Mouse (Mus musculus) heart, embryonic 11.5 days (tissue): ENCODE data around the gene Ccdc85c. TPM values are rescaled to one million over a fixed set of nuclear protein-coding genes. Genes with fewer than 3 reads are reported as not detected.

Source experiments
- ATAC-seq: fragments of 200-750 bp; cut with Nextera tagmentation; replicated peaks from 2 replicates; pipeline ENCODE4 v1.8.0; 2017; ENCODE audit warnings: moderate library complexity; ENCODE audit not compliant: insufficient number of reproducible peaks, low FRiP score, low TSS enrichment
- H3K27ac ChIP-seq: fragments of 300-500 bp; sonication (generic); 2 replicates; pipeline ENCODE4 v1.5.1; 2014; ENCODE audit warnings: mild to moderate bottlenecking, low read depth, low read length
- H3K27me3 ChIP-seq: fragments of 300-500 bp; sonication (generic); 2 replicates; pipeline ENCODE4 v1.6.1; 2014; ENCODE audit warnings: mild to moderate bottlenecking, low read length, mixed read lengths; ENCODE audit not compliant: control insufficient read depth, insufficient read depth
- H3K36me3 ChIP-seq: fragments of 300-500 bp; sonication (generic); 2 replicates; pipeline ENCODE4 v1.6.1; 2014; ENCODE audit warnings: mild to moderate bottlenecking, low read length, moderate library complexity, mixed read lengths; ENCODE audit not compliant: control insufficient read depth, insufficient read depth
- H3K4me1 ChIP-seq: fragments of 300-500 bp; sonication (generic); 2 replicates; pipeline ENCODE4 v1.6.1; 2014; ENCODE audit warnings: low read length; ENCODE audit not compliant: control insufficient read depth, insufficient read depth
- H3K4me2 ChIP-seq: fragments of 300-500 bp; sonication (generic); 2 replicates; pipeline ENCODE4 v1.6.1; 2014; ENCODE audit warnings: mild to moderate bottlenecking, moderate library complexity
- H3K4me3 ChIP-seq: fragments of 300-500 bp; sonication (generic); 2 replicates; pipeline ENCODE4 v1.5.1; 2014; ENCODE audit warnings: low read depth, low read length
- H3K9ac ChIP-seq: fragments of 300-500 bp; sonication (generic); 2 replicates; pipeline ENCODE4 v1.6.1; 2014; ENCODE audit warnings: mild to moderate bottlenecking, low read depth, low read length, moderate library complexity
- H3K9me3 ChIP-seq: fragments of 300-500 bp; sonication (generic); replicated peaks from 2 replicates; pipeline ENCODE4 v1.6.1; 2016; ENCODE audit warnings: low read length; ENCODE audit not compliant: control insufficient read depth
- WGBS: fragments of 180-500 bp; shearing (Covaris S2); extraction: QIAGEN DNeasy Blood & Tissue Kit; methylation state at CpG from one replicate; pipeline ENCODE4 v1.1.7; 2014; ENCODE audit not compliant: insufficient replicate concordance; 5-methylcytosine and 5-hydroxymethylcytosine counted together
- polyA plus RNA-seq: library from polyadenylated mRNA; unstranded; fragments of >200 nt; fragmentation: Nextera tagmentation; extraction: Ambion mirVana; gene quantifications from 2 replicates; pipeline ENCODE4 v1.2.1, GENCODE M21; 2014

Ccdc85c gene
- polyA plus RNA-seq, 1 experiment from 2014 or later = 7.8 TPM

- no peak for ATAC-seq
- Histone ChIP-seq H3K27me3 (peaks cover 27% of the 10 kb centered on the region), H3K4me2 (no peak overlapping the region), H3K27ac (no peak overlapping the region), H3K9me3 (no peaks in the 10 kb centered on the region), H3K36me3 (no peaks in the 10 kb centered on the region), H3K4me3 (no peak overlapping the region), H3K4me1 (peaks cover 3% of the 10 kb centered on the region; the same call in 1 of the 2 replicates), H3K9ac (no peak overlapping the region)
- WGBS = 44% methylated on average over 6 of the region's 6 CpGs
Observed at GRCm38 (mm10) chr12:108312432-108312851, 37.2 kb upstream of the Ccdc85c start.

- Histone ChIP-seq H3K9ac (no peak overlapping the region), H3K9me3 (no peaks in the 10 kb centered on the region), H3K4me2 (no peak overlapping the region), H3K36me3 (no peaks in the 10 kb centered on the region), H3K4me3 (no peak overlapping the region), H3K4me1 (no peaks in the 10 kb centered on the region), H3K27me3 (peaks cover 25% of the 10 kb centered on the region), H3K27ac (no peak overlapping the region)
- 88% methylated on average over 27 of the region's 27 CpGs for WGBS
- no peak for ATAC-seq
Observed at GRCm38 (mm10) chr12:108311741-108312290, 36.6 kb upstream of the Ccdc85c start.

- no peak overlapping the region for H3K4me3 ChIP-seq
- 62% methylated on average over 7 of the region's 7 CpGs for WGBS
- peaks cover 21% of the 10 kb centered on the region for H3K27me3 ChIP-seq
- H3K9ac ChIP-seq = no peak overlapping the region
- no peaks in the 10 kb centered on the region for H3K36me3 ChIP-seq
- no peak overlapping the region for H3K4me2 ChIP-seq
- H3K27ac ChIP-seq = no peak overlapping the region
- no peaks in the 10 kb centered on the region for H3K9me3 ChIP-seq
- peaks cover 6% of the 10 kb centered on the region for H3K4me1 ChIP-seq
- no peak for ATAC-seq
Observed at GRCm38 (mm10) chr12:108310456-108311027, 35.3 kb upstream of the Ccdc85c start.

GRCm38 (mm10) chr12:108310041-108310440 lies 34.8 kb upstream of the Ccdc85c start:
- no peaks in the 10 kb centered on the region for H3K9me3 ChIP-seq
- no peak for ATAC-seq
- no peaks in the 10 kb centered on the region for H3K36me3 ChIP-seq
- H3K4me1 ChIP-seq = peaks cover 6% of the 10 kb centered on the region
- no peak overlapping the region for H3K4me3 ChIP-seq
- H3K27me3 ChIP-seq = peaks cover 22% of the 10 kb centered on the region
- no peak overlapping the region for H3K9ac ChIP-seq
- H3K27ac ChIP-seq = no peak overlapping the region
- 81% methylated on average over 4 of the region's 4 CpGs for WGBS
- no peak overlapping the region for H3K4me2 ChIP-seq

- Histone ChIP-seq H3K27me3 (peaks cover 30% of the 10 kb centered on the region), H3K4me2 (no peak overlapping the region), H3K36me3 (no peaks in the 10 kb centered on the region), H3K9me3 (no peaks in the 10 kb centered on the region), H3K9ac (no peak overlapping the region), H3K4me3 (no peak overlapping the region), H3K4me1 (peaks cover 6% of the 10 kb centered on the region), H3K27ac (no peak overlapping the region)
- no peak for ATAC-seq
- WGBS = 45% methylated on average over 8 of the region's 8 CpGs
Observed at GRCm38 (mm10) chr12:108309116-108309794, 34.0 kb upstream of the Ccdc85c start.

- ATAC-seq = no peak
- 78% methylated on average over 16 of the region's 16 CpGs for WGBS
Observed at GRCm38 (mm10) chr12:108308363-108308856, 33.2 kb upstream of the Ccdc85c start.

GRCm38 (mm10) chr12:108307553-108307952 lies 32.3 kb upstream of the Ccdc85c start:
- Histone ChIP-seq H3K9me3 (no peaks in the 10 kb centered on the region), H3K27ac (no peak overlapping the region), H3K4me1 (peaks cover 6% of the 10 kb centered on the region), H3K36me3 (no peaks in the 10 kb centered on the region), H3K9ac (no peak overlapping the region), H3K27me3 (peaks cover 30% of the 10 kb centered on the region), H3K4me2 (no peak overlapping the region), H3K4me3 (no peak overlapping the region)
- no peak for ATAC-seq
- 17% methylated on average over 14 of the region's 14 CpGs for WGBS

More at GRCm38 (mm10) chr12:108308363-108308856, 33.2 kb upstream of the Ccdc85c start:
- Histone ChIP-seq H3K27me3 (peaks cover 30% of the 10 kb centered on the region), H3K9ac (no peak overlapping the region), H3K36me3 (no peaks in the 10 kb centered on the region), H3K27ac (no peak overlapping the region), H3K4me3 (no peak overlapping the region), H3K4me1 (peaks cover 6% of the 10 kb centered on the region), H3K4me2 (no peak overlapping the region), H3K9me3 (no peaks in the 10 kb centered on the region)

GRCm38 (mm10) chr12:108305812-108306794 lies 30.9 kb upstream of the Ccdc85c start, which contains the start of gene Hhipl1:
Hhipl1 (plus strand) TSS chr12:108306270.
- WGBS = 3% methylated on average over 61 of the region's 67 CpGs
- no peak within 1 kb of the TSS for H3K27ac ChIP-seq

More at GRCm38 (mm10) chr12:108305812-108306794, 30.9 kb upstream of the Ccdc85c start, which contains the start of gene Hhipl1:
- H3K36me3 ChIP-seq = no peaks in the 10 kb centered on the region
- H3K4me2 ChIP-seq = peak within 1 kb of the TSS; percentile 98
- peaks cover 30% of the 10 kb centered on the region for H3K27me3 ChIP-seq
- H3K9me3 ChIP-seq = no peaks in the 10 kb centered on the region
- 0 out of 2 replicates have a peak, but pooled peaks have one; percentile 36 for ATAC-seq
- peak within 1 kb of the TSS; percentile 83 for H3K9ac ChIP-seq
- peaks cover 6% of the 10 kb centered on the region for H3K4me1 ChIP-seq
- peak within 1 kb of the TSS; percentile 62 for H3K4me3 ChIP-seq
